Mouse (Mus musculus): ENCODE data around the gene Nfkbib. TPM values are rescaled to one million over a fixed set of nuclear protein-coding genes. Genes with fewer than 3 reads are reported as not detected.

Gene Nfkbib
- polyA plus RNA-seq, 1 experiment from 2014 or later: 43.1 TPM

DNA sequence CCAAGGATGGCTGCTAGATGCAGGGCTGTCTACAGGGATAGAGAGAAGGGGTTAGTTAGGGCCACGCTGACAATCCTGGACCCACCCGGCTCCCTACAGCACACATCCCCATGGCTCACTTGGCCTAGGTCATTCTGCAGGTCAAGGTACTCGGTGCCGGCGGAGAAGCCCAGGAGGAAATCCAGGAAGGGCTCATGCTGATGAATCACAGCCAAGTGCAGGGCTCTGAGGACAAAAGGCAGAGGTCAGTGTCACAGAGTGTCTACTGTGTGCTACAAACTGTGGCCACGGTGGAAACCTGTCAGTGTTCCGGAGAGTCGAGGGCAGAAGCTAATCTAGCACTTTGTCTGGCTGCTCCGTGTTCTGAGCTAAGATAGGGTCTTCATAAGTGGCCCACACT lies 5.4 kb downstream of the Nfkbib start:
- 81% methylated on average over 9 of the region's 9 CpGs for WGBS (ENCODE audit: insufficient replicate concordance)
- Histone ChIP-seq H3K36me3 (peaks cover 56% of the 10 kb centered on the region), H3K9ac (no peak overlapping the region), H3K4me3 (no peak overlapping the region), H3K27me3 (replicated peaks) (peaks cover 8% of the 10 kb centered on the region), H3K4me2 (no peak overlapping the region), H3K9me3 (replicated peaks) (no peaks in the 10 kb centered on the region), H3K4me1 (peaks cover 15% of the 10 kb centered on the region), H3K27ac (no peak overlapping the region)
- ATAC-seq: no peak

GRCm38 (mm10) chr7:28758623-28759022 lies 8.7 kb downstream of the Nfkbib start:
- H3K27me3 ChIP-seq (replicated peaks): peaks cover 31% of the 10 kb centered on the region
- no peak for ATAC-seq
- H3K9ac ChIP-seq: no peak overlapping the region
- no peak overlapping the region for H3K27ac ChIP-seq
- H3K4me2 ChIP-seq: no peak overlapping the region
- H3K36me3 ChIP-seq: peaks cover 62% of the 10 kb centered on the region
- H3K9me3 ChIP-seq (replicated peaks): no peaks in the 10 kb centered on the region
- no peak overlapping the region for H3K4me3 ChIP-seq
- WGBS (ENCODE audit: insufficient replicate concordance): 80% methylated on average over 13 of the region's 13 CpGs
- peaks cover 4% of the 10 kb centered on the region for H3K4me1 ChIP-seq

GRCm38 (mm10) chr7:28756079-28756478 lies 11.2 kb downstream of the Nfkbib start, which contains the start of gene Ccer2:
Ccer2 (plus strand) TSS chr7:28756174.
- 6% methylated on average over 17 of the region's 17 CpGs for WGBS (ENCODE audit: insufficient replicate concordance)
- Histone ChIP-seq H3K27ac (no peak within 1 kb of the TSS), H3K4me1 (peaks cover 4% of the 10 kb centered on the region), H3K27me3 (replicated peaks) (peaks cover 31% of the 10 kb centered on the region), H3K9ac (no peak within 1 kb of the TSS), H3K4me2 (0 out of 2 replicates have a peak within 1 kb of the TSS, but pooled peaks have one; percentile 6), H3K4me3 (no peak within 1 kb of the TSS), H3K9me3 (replicated peaks) (no peaks in the 10 kb centered on the region), H3K36me3 (peaks cover 54% of the 10 kb centered on the region)
- ATAC-seq: no peak

DNA sequence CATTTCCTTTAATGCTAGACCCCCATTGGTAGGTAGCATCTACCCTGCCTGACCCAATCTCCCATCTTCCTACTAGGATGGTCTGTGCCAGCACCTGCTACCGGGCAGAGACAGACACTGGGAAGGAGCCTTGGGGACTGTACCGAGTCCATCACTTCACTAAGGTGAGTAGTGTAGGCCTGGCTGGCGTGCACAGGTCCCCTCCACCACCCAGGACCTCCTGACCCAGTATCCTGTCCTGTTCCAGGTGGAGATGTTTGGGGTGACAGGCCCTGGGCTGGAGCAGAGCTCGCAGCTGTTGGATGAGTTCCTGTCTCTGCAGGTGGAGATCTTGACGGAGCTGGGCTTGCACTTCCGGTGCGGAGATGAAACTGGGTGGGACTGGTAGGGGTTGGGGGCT lies 17.4 kb downstream of the Nfkbib start:
- WGBS (ENCODE audit: insufficient replicate concordance): 85% methylated on average over 7 of the region's 7 CpGs
- Histone ChIP-seq H3K4me3 (no peak overlapping the region), H3K4me1 (no peaks in the 10 kb centered on the region), H3K27ac (no peak overlapping the region), H3K36me3 (peaks cover 63% of the 10 kb centered on the region), H3K9me3 (replicated peaks) (no peaks in the 10 kb centered on the region), H3K9ac (no peak overlapping the region), H3K4me2 (no peak overlapping the region), H3K27me3 (replicated peaks) (peaks cover 4% of the 10 kb centered on the region; the same call in 1 of the 2 replicates)
- ATAC-seq: no peak

- Histone ChIP-seq H3K4me1 (peaks cover 31% of the 10 kb centered on the region), H3K9me3 (replicated peaks) (no peaks in the 10 kb centered on the region), H3K27me3 (replicated peaks) (no peaks in the 10 kb centered on the region), H3K9ac (peak within 1 kb of the TSS; percentile 87), H3K4me3 (peak within 1 kb of the TSS; percentile 68), H3K4me2 (peak within 1 kb of the TSS; percentile 92), H3K27ac (peak within 1 kb of the TSS; percentile 83), H3K36me3 (peaks cover 62% of the 10 kb centered on the region)
- 0% methylated on average over 39 of the region's 39 CpGs for WGBS (ENCODE audit: insufficient replicate concordance)
- ATAC-seq: peak; percentile 95
Observed at GRCm38 (mm10) chr7:28741709-28742438, 25.4 kb downstream of the Nfkbib start, which contains the start of the genes Mrps12 and Sars2. Mrps12 (minus strand) TSS chr7:28741820. Sars2 (plus strand) TSS chr7:28741992.

DNA sequence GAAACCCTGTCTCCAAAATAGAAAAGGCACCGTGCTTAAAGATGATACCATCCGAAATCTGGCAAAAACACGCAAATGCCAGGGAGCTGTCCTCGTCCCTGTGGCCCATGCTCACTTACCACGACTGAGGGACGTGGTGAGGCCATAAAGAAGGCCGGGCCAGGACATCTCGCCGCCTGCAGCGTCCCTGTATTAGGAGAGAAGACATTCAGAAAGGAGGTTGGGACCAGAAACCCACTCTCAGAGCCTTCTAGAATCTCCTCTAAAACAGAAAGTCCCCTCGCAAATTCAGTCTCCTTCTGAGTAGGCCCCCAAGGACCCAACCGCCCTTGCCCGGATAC lies 26.0 kb downstream of the Nfkbib start:
- WGBS (ENCODE audit: insufficient replicate concordance): 1% methylated on average over 13 of the region's 13 CpGs
- Histone ChIP-seq H3K27me3 (replicated peaks) (no peaks in the 10 kb centered on the region), H3K36me3 (peaks cover 60% of the 10 kb centered on the region)

GRCm38 (mm10) chr7:28740949-28741348 lies 26.4 kb downstream of the Nfkbib start:
- peak overlapping the region; percentile 87 for H3K9ac ChIP-seq
- WGBS (ENCODE audit: insufficient replicate concordance): 28% methylated on average over 9 of the region's 9 CpGs
- peak overlapping the region; percentile 92 for H3K4me2 ChIP-seq
- no peaks in the 10 kb centered on the region for H3K9me3 ChIP-seq (replicated peaks)
- no peaks in the 10 kb centered on the region for H3K27me3 ChIP-seq (replicated peaks)
- peaks cover 31% of the 10 kb centered on the region for H3K4me1 ChIP-seq
- no peak for ATAC-seq
- peaks cover 56% of the 10 kb centered on the region for H3K36me3 ChIP-seq
- H3K27ac ChIP-seq: peak overlapping the region; percentile 83
- peak overlapping the region; percentile 68 for H3K4me3 ChIP-seq

More for the DNA sequence above, 26.0 kb downstream of the Nfkbib start:
- peak overlapping the region; percentile 83 for H3K27ac ChIP-seq
- H3K4me1 ChIP-seq: peaks cover 31% of the 10 kb centered on the region
- no peaks in the 10 kb centered on the region for H3K9me3 ChIP-seq (replicated peaks)
- H3K4me3 ChIP-seq: peak overlapping the region; percentile 68
- peak overlapping the region; percentile 92 for H3K4me2 ChIP-seq
- peak; percentile 21 for ATAC-seq
- peak overlapping the region; percentile 87 for H3K9ac ChIP-seq

- Histone ChIP-seq H3K9me3 (replicated peaks) (no peaks in the 10 kb centered on the region), H3K9ac (no peak overlapping the region), H3K27me3 (replicated peaks) (no peaks in the 10 kb centered on the region), H3K4me3 (no peak overlapping the region), H3K36me3 (peaks cover 46% of the 10 kb centered on the region), H3K4me2 (no peak overlapping the region), H3K4me1 (peaks cover 31% of the 10 kb centered on the region), H3K27ac (no peak overlapping the region)
- WGBS (ENCODE audit: insufficient replicate concordance): 87% methylated on average over 21 of the region's 21 CpGs
- ATAC-seq: no peak
Observed at GRCm38 (mm10) chr7:28739829-28740228, 27.5 kb downstream of the Nfkbib start.

- Histone ChIP-seq H3K27ac (no peak overlapping the region), H3K9me3 (replicated peaks) (peaks cover 10% of the 10 kb centered on the region), H3K36me3 (peaks cover 38% of the 10 kb centered on the region), H3K4me1 (peaks cover 32% of the 10 kb centered on the region), H3K4me2 (no peak overlapping the region), H3K27me3 (replicated peaks) (peaks cover 20% of the 10 kb centered on the region), H3K4me3 (no peak overlapping the region), H3K9ac (no peak overlapping the region)
- ATAC-seq: no peak
- WGBS (ENCODE audit: insufficient replicate concordance): 66% methylated on average over 6 of the region's 6 CpGs
Observed at GRCm38 (mm10) chr7:28735701-28736100, 31.6 kb downstream of the Nfkbib start.

GRCm38 (mm10) chr7:28733211-28733610 lies 34.1 kb downstream of the Nfkbib start:
- Histone ChIP-seq H3K4me3 (peak overlapping the region; percentile 57), H3K36me3 (peaks cover 16% of the 10 kb centered on the region), H3K27ac (no peak overlapping the region), H3K9me3 (replicated peaks) (peaks cover 10% of the 10 kb centered on the region), H3K4me2 (peak overlapping the region; percentile 91), H3K27me3 (replicated peaks) (peaks cover 28% of the 10 kb centered on the region), H3K9ac (0 out of 2 replicates have a peak overlapping the region, but pooled peaks have one; percentile 56), H3K4me1 (peaks cover 19% of the 10 kb centered on the region)
- WGBS (ENCODE audit: insufficient replicate concordance): 15% methylated on average over 11 of the region's 11 CpGs
- no peak for ATAC-seq

DNA sequence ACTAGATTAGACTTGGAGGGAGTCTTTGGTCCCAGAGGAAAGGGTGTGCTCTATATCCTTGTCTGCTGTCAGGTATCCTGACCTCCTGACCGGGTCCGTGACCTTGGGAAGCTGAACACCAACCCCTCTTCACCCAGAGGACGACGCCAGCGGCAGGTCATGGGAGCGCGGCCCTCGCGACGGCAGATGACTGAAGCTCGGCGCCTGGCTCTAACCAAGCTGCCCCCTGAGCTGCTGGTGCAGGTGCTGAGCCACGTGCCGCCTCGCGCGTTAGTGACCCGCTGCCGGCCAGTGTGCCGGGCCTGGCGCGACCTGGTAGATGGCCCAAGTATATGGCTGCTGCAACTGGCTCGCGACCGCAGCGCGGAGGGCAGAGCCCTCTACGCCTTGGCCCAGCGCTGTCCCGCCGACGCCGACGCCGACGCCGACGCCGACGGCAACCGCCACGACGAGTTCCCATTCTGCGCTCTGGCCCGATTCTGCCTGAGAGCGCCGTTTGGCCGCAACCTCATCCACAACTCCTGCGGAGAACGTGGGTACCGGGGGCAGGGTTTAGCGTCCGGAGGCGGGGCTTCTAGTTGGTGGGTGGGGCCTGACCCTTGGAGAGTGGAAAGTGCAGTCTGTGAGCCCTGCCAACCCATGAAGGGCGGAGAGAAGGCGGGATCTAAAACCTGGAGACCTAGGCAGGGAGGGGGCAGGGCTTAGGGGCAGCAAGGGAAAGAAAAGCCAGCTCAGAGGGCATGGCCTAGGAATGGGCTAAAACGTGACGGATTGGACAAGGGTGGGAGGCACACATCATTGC lies 34.8 kb downstream of the Nfkbib start:
- Histone ChIP-seq H3K27ac (no peak overlapping the region), H3K36me3 (peaks cover 9% of the 10 kb centered on the region), H3K27me3 (replicated peaks) (peaks cover 28% of the 10 kb centered on the region), H3K9me3 (replicated peaks) (peaks cover 10% of the 10 kb centered on the region), H3K4me2 (peak overlapping the region; percentile 91), H3K4me3 (peak overlapping the region; percentile 57), H3K4me1 (peaks cover 19% of the 10 kb centered on the region), H3K9ac (peak overlapping the region; percentile 56)
- ATAC-seq: peak; percentile 88
- WGBS (ENCODE audit: insufficient replicate concordance): 4% methylated on average over 58 of the region's 58 CpGs

Data from liver, embryonic 12.5 days (tissue).